ENCODE assay signal across 7 mouse cellular contexts in genomic region chr10:77032591-77033322, GRCm38 (mm10). TPM values are rescaled to one million over a fixed set of nuclear protein-coding genes. Genes with fewer than 3 reads are reported as not detected.
DNase-seq lines count a peak whose midpoint lies in the region; ATAC-seq lines count a peak whose summit lies in the region.

No protein-coding gene starts in this region.

- H3K4me3 ChIP-seq in intestine, embryonic 15.5 days (replicated peaks): peak overlapping the region; percentile 59
- H3K4me3 ChIP-seq in midbrain, embryonic 10.5 days: peak overlapping the region; percentile 76

- WGBS in intestine, embryonic 15.5 days: under 1% methylated on average over 49 of the region's 49 CpGs
- 0% methylated on average over 49 of the region's 49 CpGs for WGBS in midbrain, embryonic 10.5 days

- intact Hi-C loops in gastrocnemius, postnatal 36 days (cut with DNase I): no loop called here
- intact Hi-C loops in left cerebral cortex, postnatal 25 days (cut with DNase I): no loop called here

- peaks cover 21% of the 10 kb centered on the region for H3K4me1 ChIP-seq in intestine, embryonic 15.5 days (replicated peaks)
- peaks cover 33% of the 10 kb centered on the region for H3K4me1 ChIP-seq in midbrain, embryonic 10.5 days

- peak overlapping the region; percentile 95 for H3K4me2 ChIP-seq in intestine, embryonic 15.5 days (replicated peaks)

- DNase-seq in adrenal gland, adult 2 months: peak; percentile 96
- DNase-seq in embryo, embryonic 11.5 days (ENCODE audit: low read depth, low spot score): peak; percentile 95
- peak; percentile 87 for DNase-seq in gastrocnemius, postnatal 36 days
- DNase-seq in left cerebral cortex, postnatal 25 days (ENCODE audit: low spot score in 2 of 2): peak; percentile 94 to 98
- DNase-seq in midbrain, embryonic 10.5 days (ENCODE audit: low spot score): peak; percentile 92
- peak; percentile 90 for DNase-seq in right cerebral cortex, postnatal 4 days

- H3K27me3 ChIP-seq in intestine, embryonic 15.5 days (replicated peaks): no peaks in the 10 kb centered on the region
- H3K27me3 ChIP-seq in midbrain, embryonic 10.5 days (ENCODE audit: low read depth, poor library complexity, severe bottlenecking): peaks cover 16% of the 10 kb centered on the region

- H3K27ac ChIP-seq in intestine, embryonic 15.5 days: peak overlapping the region; percentile 64; the same call in 1 of the 2 replicates
- peak overlapping the region; percentile 90 for H3K27ac ChIP-seq in midbrain, embryonic 10.5 days (replicated peaks)

- H3K9me3 ChIP-seq in intestine, embryonic 15.5 days: no peaks in the 10 kb centered on the region
- no peaks in the 10 kb centered on the region for H3K9me3 ChIP-seq in midbrain, embryonic 10.5 days (replicated peaks)

- ATAC-seq in intestine, embryonic 15.5 days: peak; percentile 92

- H3K9ac ChIP-seq in intestine, embryonic 15.5 days: peak overlapping the region; percentile 73

- no peaks in the 10 kb centered on the region for H3K36me3 ChIP-seq in intestine, embryonic 15.5 days
- H3K36me3 ChIP-seq in midbrain, embryonic 10.5 days: peaks cover 12% of the 10 kb centered on the region

RNA-seq across cellular contexts. Expression of gene Slc19a1, which starts 0.7 kb away (rescaled TPM):
- 10 to 100 TPM; 17.4 to 24.1 TPM for total RNA-seq in adrenal gland, adult 2 months (2021)
- 103 and 105 TPM in 2 replicates for polyA plus RNA-seq in adrenal gland, adult 2 months (2012; rRNA removed)
- total RNA-seq in gastrocnemius, postnatal 36 days (2021): 1 to 10 TPM; 5.9 to 7.7 TPM
- polyA plus RNA-seq in intestine, embryonic 15.5 days (2015; fragmentation: Nextera tagmentation; extraction: Ambion mirVana): 43.1 and 50.9 TPM in 2 replicates
- 10 to 100 TPM; 23.3 to 26.3 TPM for total RNA-seq in left cerebral cortex, postnatal 25 days (2021)
- polyA plus RNA-seq in midbrain, embryonic 10.5 days (2016; fragmentation: Nextera tagmentation; extraction: Ambion mirVana): 37.2 and 37.9 TPM in 2 replicates

Comparison
In these comparisons a context has a peak if more than half of its experiments do, and no peak if none do; other contexts are left out.
1. Peak in every context shown above with its lines: DNase-seq, ATAC-seq, H3K4me3 ChIP-seq and H3K27ac ChIP-seq.